Mouse (Mus musculus): ENCODE data around the gene Slc25a10.

- TF ChIP-seq CTCF (IDR thresholded peaks at IDR 0.05; ENCODE audit: insufficient read depth, low read depth, low read length) (no peak), POLR2A (IDR thresholded peaks at IDR 0.05; ENCODE audit: insufficient read depth, low read depth, low read length) (no peak)
Measured at GRCm38 (mm10) chr11:120445475-120445874, 46.2 kb upstream of the Slc25a10 start.
